Mouse (Mus musculus): ENCODE measurements at regions not wholly inside any gene's neighbourhood (a gene's known extent, or its start where the extent isn't known, plus 50 kb on each side); places are given as distances from the start of the nearest gene placed in this dataset.

- TF ChIP-seq CTCF (IDR thresholded peaks at IDR 0.05; ENCODE audit: extremely low read depth, insufficient read length, insufficient replicate concordance, low read depth, low read length) (no peak), POLR2A (IDR thresholded peaks at IDR 0.05; ENCODE audit: low read depth, low read length) (no peak)
Observed at GRCm38 (mm10) chr6:51119691-51120302, 312.7 kb upstream of the Nfe2l3 start.

All from small intestine, adult 2 months (tissue).